In the genomic region with DNA sequence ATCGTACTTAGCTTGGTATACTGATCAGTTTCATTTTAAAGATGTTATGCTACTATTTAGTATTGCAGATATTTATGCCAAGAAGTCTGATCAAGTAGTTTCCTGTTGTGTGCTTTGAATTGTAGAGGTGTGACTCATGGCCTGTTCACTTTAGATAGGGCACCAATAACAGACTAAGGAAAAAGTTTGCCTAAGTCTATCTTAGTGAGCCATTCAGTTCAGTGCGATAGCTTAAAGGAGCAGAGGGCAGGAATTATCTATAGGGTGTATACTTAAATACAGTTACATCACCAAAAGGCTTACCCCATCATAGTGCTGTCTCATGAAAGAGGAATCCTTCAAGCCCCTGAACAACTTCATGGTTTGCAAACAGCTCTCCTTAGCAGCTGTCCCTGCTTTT, we compare ENCODE assay signal across 25 mouse cellular contexts.
DNase-seq lines count a peak whose midpoint lies in the region; ATAC-seq and TF ChIP-seq lines count a peak whose summit lies in the region.
"Had no signal": no experiment of that assay in that cellular context is flagged by ENCODE, and none has a peak within 500 bp of the region (broad histone marks: within the 10 kb centered on the region; RNA-seq: fewer than 3 reads in every experiment).

No protein-coding gene starts in this region.

- no peaks in the 10 kb centered on the region for H3K27me3 ChIP-seq in liver, embryonic 12.5 days (replicated peaks)
- H3K27me3 ChIP-seq in liver, postnatal 0 days (ENCODE audit: insufficient read depth, low read length) = no peaks in the 10 kb centered on the region
- no peaks in the 10 kb centered on the region for H3K27me3 ChIP-seq in stomach, embryonic 15.5 days (replicated peaks)
- H3K27me3 ChIP-seq: CH12.LX; embryonic facial prominence, embryonic 13.5 days; embryonic facial prominence, embryonic 15.5 days; forebrain, embryonic 12.5 days had no signal

- H3K9me3 ChIP-seq in liver, embryonic 12.5 days (replicated peaks) = no peaks in the 10 kb centered on the region
- no peaks in the 10 kb centered on the region for H3K9me3 ChIP-seq in liver, postnatal 0 days (ENCODE audit: low read length)
- H3K9me3 ChIP-seq in stomach, embryonic 15.5 days = no peaks in the 10 kb centered on the region
- H3K9me3 ChIP-seq: embryonic facial prominence, embryonic 13.5 days; embryonic facial prominence, embryonic 15.5 days; forebrain, embryonic 10.5 days; forebrain, embryonic 12.5 days; G1E had no signal

- TF ChIP-seq EP300 in liver, postnatal 0 days (IDR thresholded peaks at IDR 0.05; ENCODE audit: low read depth) = no peak

- no peaks in the 10 kb centered on the region for H3K36me3 ChIP-seq in liver, embryonic 12.5 days
- no peaks in the 10 kb centered on the region for H3K36me3 ChIP-seq in liver, postnatal 0 days (replicated peaks; ENCODE audit: insufficient read depth, low read length)
- H3K36me3 ChIP-seq in stomach, embryonic 15.5 days = no peaks in the 10 kb centered on the region
- H3K36me3 ChIP-seq: embryonic facial prominence, embryonic 13.5 days; embryonic facial prominence, embryonic 15.5 days; forebrain, embryonic 10.5 days; forebrain, embryonic 12.5 days; G1E had no signal

- ATAC-seq in liver, embryonic 12.5 days = 0 out of 2 replicates have a peak, but pooled peaks have one; percentile 54
- ATAC-seq in liver, postnatal 0 days = no peak
- ATAC-seq in stomach, embryonic 15.5 days (ENCODE audit: insufficient read depth, low FRiP score, low read depth) = peak; percentile 53; the same call in 1 of the 2 replicates
- ATAC-seq: forebrain, embryonic 14.5 days; forebrain, embryonic 16.5 days; Patski had no signal

- no peak overlapping the region for H3K4me2 ChIP-seq in liver, embryonic 12.5 days
- H3K4me2 ChIP-seq in liver, postnatal 0 days (ENCODE audit: low read depth, low read length) = no peak overlapping the region
- H3K4me2 ChIP-seq in stomach, embryonic 15.5 days = no peak overlapping the region
- H3K4me2 ChIP-seq: embryonic facial prominence, embryonic 13.5 days; embryonic facial prominence, embryonic 15.5 days; forebrain, embryonic 12.5 days had no signal

- TF ChIP-seq CTCF in liver, postnatal 0 days (IDR thresholded peaks at IDR 0.05; ENCODE audit: low read depth) = no peak

- 47% methylated on average over 2 of the region's 2 CpGs for WGBS in liver, embryonic 12.5 days (ENCODE audit: insufficient replicate concordance)
- 63% methylated on average over 2 of the region's 2 CpGs for WGBS in liver, postnatal 0 days (ENCODE audit: insufficient replicate concordance)
- 73% methylated on average over 2 of the region's 2 CpGs for WGBS in stomach, embryonic 15.5 days

- no peak overlapping the region for H3K9ac ChIP-seq in liver, embryonic 12.5 days
- no peak overlapping the region for H3K9ac ChIP-seq in liver, postnatal 0 days (replicated peaks)
- no peak overlapping the region for H3K9ac ChIP-seq in stomach, embryonic 15.5 days
- H3K9ac ChIP-seq: embryonic facial prominence, embryonic 13.5 days; embryonic facial prominence, embryonic 15.5 days; forebrain, embryonic 12.5 days had no signal

- no peak for DNase-seq in liver, postnatal 0 days
- DNase-seq in gastrocnemius, adult 8-10 months (ENCODE audit: low spot score in 2 of 2) = no peak
- no peak for DNase-seq in layer of hippocampus, adult 9-11 months
- DNase-seq: adrenal gland, adult 2 months; adrenal gland, postnatal 10 days; adrenal gland, postnatal 25 days; cerebellum, adult 11 months; cerebellum, adult 18-20 months; cerebellum, adult 8-10 months; cerebellum, adult 9-11 months; cerebellum, postnatal 14 days; cerebellum, postnatal 36 days; embryo, embryonic 11 days had no signal

- no peaks in the 10 kb centered on the region for H3K4me1 ChIP-seq in liver, embryonic 12.5 days
- no peaks in the 10 kb centered on the region for H3K4me1 ChIP-seq in liver, postnatal 0 days (ENCODE audit: insufficient read depth)
- no peaks in the 10 kb centered on the region for H3K4me1 ChIP-seq in stomach, embryonic 15.5 days
- H3K4me1 ChIP-seq: embryonic facial prominence, embryonic 13.5 days; embryonic facial prominence, embryonic 15.5 days; forebrain, embryonic 10.5 days; forebrain, embryonic 12.5 days had no signal

- no peak overlapping the region for H3K27ac ChIP-seq in liver, embryonic 12.5 days
- H3K27ac ChIP-seq in liver, postnatal 0 days (ENCODE audit: low read depth) = no peak overlapping the region
- no peak overlapping the region for H3K27ac ChIP-seq in stomach, embryonic 15.5 days
- H3K27ac ChIP-seq: embryonic facial prominence, embryonic 13.5 days; embryonic facial prominence, embryonic 15.5 days; forebrain, embryonic 10.5 days; forebrain, embryonic 12.5 days had no signal

- no peak overlapping the region for H3K4me3 ChIP-seq in liver, embryonic 12.5 days
- no peak overlapping the region for H3K4me3 ChIP-seq in liver, postnatal 0 days (ENCODE audit: low read depth, low read length)
- H3K4me3 ChIP-seq in stomach, embryonic 15.5 days (replicated peaks) = no peak overlapping the region
- H3K4me3 ChIP-seq: embryonic facial prominence, embryonic 13.5 days; embryonic facial prominence, embryonic 15.5 days; erythroblast, embryonic 14.5 days; forebrain, embryonic 10.5 days; forebrain, embryonic 12.5 days had no signal
